Mouse (Mus musculus) gastrocnemius, postnatal 36 days (tissue): Measurements from ENCODE around the gene 4930522H14Rik. TPM values are rescaled to one million over a fixed set of nuclear protein-coding genes. Genes with fewer than 3 reads are reported as not detected.

Experiments used
- DNase-seq, 2 experiments: peaks; one replicate each; pipeline ENCODE4 v3.0.0; 2022
- intact Hi-C: fragments of 180-260 bp; cut with DNase I; formaldehyde crosslinking; loops from one replicate; pipeline ENCODE4 v1.15.1; 2025
- total RNA-seq, 2 experiments: library from RNA; stranded (reverse); gene quantifications; 2 replicates each; pipeline ENCODE4 v1.2.3; 2021

The 4930522H14Rik gene
- total RNA-seq, 2 experiments from 2014 or later: not detected

DNA sequence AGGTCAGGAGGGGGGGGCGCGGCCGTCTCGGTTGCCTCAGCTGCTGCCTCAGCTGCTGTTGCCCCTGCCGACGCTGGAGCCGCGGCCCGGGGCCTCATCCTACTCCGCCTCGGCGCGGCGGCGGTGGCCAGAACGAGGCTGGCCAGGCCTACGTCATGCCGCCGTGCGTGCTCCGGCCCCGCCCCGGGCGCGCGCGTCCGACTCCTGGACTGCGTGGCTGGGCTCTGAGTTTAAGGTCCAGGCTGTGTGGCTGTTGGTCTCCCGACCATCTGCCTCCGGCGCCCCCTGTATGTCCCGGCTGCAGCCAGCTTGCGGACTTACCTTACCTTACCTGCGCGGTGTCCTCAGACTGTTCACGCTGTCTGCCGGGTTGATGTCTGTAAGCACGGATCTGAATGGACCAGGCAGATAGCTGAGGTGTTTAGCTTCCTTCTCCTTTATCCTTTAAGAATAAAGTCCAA lies 54.5 kb downstream of the 4930522H14Rik start:
- DNase-seq: peak; percentile 87 to 88
- intact Hi-C loops: loop anchor here (5.0 kb wide), 1 partner anchor 34 kb away; no protein-coding TSS in a partner anchor

DNA sequence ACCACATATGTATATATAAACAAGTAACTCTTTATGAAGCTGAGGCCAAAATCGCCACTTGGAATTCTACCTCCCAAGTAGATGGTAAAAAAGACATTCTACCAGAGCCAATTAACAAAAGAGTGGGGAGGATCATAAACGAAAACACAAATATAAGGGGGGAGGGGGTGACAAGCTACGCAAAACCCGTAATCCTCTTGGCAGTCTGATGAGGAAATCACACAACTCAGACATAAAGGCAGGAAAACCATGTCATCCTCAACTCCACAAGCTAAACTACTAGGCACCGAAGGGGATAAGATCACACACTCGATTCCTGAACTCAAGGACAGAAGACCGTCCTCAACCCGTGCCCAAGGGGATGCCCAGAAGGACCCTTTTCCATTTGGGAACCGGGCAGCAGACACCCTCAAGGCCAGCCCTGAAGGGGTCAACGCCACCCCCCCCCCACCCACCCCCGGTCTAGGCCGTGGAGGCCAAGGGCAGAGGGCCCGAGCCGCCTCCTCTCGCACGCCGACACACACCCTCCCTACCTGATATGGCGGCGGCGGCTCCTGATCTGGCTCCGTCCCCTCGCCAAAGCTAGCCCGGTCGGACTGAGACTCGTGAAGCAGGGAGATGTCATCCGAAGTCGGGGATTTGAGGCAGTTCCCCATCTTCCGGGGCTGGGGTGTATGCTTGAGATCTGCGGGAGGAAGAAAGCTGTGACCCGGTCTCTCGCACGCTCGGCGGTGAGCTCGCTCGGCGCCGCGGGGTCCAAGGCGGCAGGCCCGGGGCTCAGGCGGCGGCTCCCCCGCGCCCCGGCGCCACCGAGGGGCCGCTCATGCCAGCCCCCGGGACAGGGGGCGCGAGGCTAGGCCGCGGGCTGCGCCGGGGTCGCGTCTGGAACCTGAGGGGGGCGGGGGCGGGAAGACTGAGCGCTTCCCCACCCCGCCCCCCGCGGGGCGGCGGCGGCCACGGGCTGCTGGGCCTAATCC lies 55.2 kb downstream of the 4930522H14Rik start:
- intact Hi-C loops: loop anchor here (5.0 kb wide), 1 partner anchor 34 kb away; no protein-coding TSS in a partner anchor
- DNase-seq: peak; percentile 42 to 56

DNA sequence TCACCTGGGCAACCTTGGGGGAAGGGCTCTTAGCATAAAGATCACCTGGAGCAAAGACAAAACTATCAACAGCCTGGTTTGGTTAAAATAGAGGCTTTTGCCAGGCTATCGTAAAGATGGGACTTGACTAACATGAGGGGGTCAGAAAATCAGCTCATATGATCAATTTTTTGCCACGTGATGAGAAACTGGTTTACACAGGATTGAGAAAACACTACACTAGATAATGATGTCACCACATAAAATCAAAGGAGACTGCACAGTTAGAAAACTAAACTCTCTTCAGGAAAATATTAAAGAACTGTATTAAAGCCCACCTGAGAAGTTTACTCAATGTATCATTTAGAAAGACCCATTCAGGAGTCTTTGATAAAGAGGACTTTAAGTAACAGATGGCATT lies 56.0 kb downstream of the 4930522H14Rik start:
- intact Hi-C loops: loop anchor here (5.0 kb wide), 1 partner anchor 33 kb away; no protein-coding TSS in a partner anchor
- no peak for DNase-seq

DNA sequence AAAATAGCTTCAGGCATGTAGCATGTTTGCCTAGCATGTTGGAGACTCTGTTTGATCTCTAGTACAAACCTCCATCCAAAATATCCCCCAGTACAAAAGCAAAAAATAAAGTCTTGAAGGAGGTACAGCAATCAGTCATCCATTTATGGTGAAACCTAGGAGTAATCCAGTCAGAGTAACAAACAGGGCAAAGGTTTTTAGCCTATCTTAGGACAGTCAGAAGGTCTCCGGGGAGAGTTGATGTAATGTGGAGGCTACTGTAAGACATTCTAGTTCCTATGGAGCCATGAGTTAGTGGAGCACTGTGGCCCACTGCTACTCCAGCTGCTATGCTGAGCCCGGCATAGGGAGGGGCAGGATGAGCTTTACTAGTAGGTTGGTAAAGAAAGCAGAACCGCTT lies 58.5 kb downstream of the 4930522H14Rik start:
- intact Hi-C loops: no loop called here
- DNase-seq: no peak

DNA sequence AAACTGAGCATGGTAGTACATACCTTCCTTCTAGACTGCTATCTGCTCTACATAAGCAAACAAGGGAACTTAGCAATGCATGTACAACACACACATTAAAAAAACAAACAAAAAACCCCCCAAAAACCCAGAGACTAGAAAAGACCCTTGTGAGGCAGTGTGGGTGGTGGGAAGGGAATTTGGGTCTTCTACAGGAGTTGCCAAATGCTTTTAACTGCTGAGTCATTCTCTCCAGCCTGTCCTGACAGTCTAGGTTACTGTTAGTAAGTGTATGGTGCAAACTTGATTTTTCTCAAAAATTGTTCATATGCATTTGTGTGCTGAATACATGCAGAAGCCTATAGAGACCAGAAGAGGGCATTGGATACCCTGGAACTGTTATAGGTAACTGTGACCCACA lies 59.5 kb downstream of the 4930522H14Rik start:
- intact Hi-C loops: no loop called here
- DNase-seq: no peak

DNA sequence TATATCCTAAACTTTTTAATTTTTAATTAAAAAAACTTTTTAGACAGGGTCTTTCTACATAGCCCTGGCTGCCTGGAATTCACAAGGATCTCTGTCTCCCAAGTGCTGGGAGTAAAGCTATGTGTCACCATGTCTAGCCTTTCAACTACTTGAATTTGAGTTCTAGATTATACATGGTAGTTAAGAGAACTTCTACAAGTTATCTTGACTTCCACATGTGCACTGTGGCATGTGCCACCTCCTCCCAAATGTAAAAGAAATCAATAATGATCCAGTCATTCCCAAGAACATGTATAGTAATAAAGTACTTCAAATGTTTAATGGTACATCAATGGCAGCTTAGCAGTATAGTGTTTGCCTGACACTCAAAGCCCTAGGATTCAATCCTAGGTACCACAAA lies 63.4 kb downstream of the 4930522H14Rik start:
- intact Hi-C loops: no loop called here
- no peak for DNase-seq

DNA sequence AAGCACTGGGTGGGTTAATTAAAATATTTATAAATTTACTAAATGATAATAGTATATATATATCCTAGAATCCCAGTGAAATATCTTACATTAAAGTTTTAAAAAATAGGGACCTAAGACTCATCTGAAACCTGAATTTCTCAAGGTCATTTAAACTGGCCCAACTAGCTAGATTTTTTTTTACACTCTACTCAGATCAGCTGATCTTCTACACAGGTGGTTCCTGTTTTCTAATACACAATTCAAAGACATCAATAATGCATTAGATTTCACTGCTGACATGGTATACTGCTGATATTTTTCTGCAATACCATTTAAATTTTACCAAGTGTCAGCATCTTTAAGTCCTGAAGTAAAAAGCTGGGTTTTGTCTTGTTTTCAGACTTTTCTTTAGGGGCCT lies 67.2 kb downstream of the 4930522H14Rik start:
- intact Hi-C loops: no loop called here

DNA sequence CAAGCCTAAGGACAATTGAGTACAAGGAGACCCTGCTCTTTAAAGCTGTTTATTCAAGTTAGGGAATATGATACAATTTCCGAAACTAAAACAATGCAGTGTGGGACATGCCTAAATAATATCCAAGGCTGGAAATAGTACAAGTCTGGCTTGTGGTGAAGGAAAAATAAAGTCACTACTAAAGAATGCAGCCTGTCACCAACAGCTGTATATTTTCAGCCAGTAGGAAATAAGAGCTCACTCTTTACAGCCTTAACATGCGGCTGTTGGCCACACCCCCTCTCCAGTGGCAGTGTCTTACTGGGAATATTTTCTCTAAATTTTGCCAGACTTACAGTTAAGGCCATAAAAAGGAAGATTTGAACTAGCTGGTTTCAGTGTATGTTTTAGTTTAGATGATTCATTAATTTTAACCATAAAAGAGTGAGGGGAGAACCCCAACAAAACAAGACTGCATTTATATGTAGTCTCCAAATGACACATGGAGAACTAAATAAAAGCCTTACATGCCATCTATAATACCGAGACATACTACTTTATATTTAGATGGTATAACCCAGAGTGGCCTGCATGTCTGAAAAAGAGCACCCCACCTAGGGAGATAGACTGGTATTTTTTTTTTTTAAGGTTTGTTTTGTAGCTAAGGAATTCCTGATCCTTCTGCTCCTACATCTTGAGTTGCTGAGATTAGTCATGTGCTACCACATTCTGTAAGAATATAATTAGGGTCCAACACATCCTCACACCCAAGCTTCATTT lies 70.5 kb downstream of the 4930522H14Rik start:
- peak in 1 of 2 experiments; percentile 17 for DNase-seq

More for the DNA sequence above, 67.2 kb downstream of the 4930522H14Rik start:
- DNase-seq: no peak

DNA sequence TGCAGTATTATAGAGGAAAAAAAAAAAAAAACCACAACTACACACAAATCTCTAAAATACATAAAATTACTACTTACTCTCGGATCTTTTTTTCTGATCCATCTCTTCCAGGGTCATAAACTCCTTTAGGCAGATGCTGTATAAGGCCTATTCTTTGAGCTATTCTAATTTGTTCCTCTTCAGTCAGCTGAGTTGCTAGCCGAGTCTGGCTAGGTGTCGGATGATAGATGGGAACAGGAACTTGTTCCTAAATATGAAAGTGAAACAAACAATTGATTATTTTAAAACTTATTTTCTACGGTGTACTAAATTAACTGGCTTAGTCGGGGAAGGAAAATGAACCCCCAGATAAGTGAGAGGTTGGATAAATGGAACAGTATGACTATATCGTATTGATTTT lies 74.3 kb downstream of the 4930522H14Rik start:
- intact Hi-C loops: no loop called here
- no peak for DNase-seq

More for the DNA sequence above, 70.5 kb downstream of the 4930522H14Rik start:
- intact Hi-C loops: no loop called here

Other genes starting within 250 kb of the 4930522H14Rik start
- under 1 TPM; 0.17 to 0.18 TPM for gene Ttc39a, start 124.7 kb downstream of the 4930522H14Rik start, total RNA-seq
- 100 to 1,000 TPM; 122 to 129 TPM for gene Rnf11, start 46.6 kb downstream of the 4930522H14Rik start, total RNA-seq
- 1 to 10 TPM; 8.9 to 9.8 TPM for gene Cdkn2c, start 135.9 kb upstream of the 4930522H14Rik start, total RNA-seq
- gene Faf1, start 145.3 kb upstream of the 4930522H14Rik start, total RNA-seq: 10 to 100 TPM; 32.3 to 35.6 TPM